Mouse (Mus musculus) midbrain, embryonic 15.5 days (tissue): ENCODE results near the gene Thy1. TPM values are rescaled to one million over a fixed set of nuclear protein-coding genes. Genes with fewer than 3 reads are reported as not detected.

ENCODE experiments used
- ATAC-seq: fragments of 200-750 bp; cut with Nextera tagmentation; replicated peaks from 2 replicates; pipeline ENCODE4 v1.8.0; 2017; ENCODE audit warnings: moderate TSS enrichment
- H3K27ac ChIP-seq: fragments of 300-500 bp; sonication (generic); 2 replicates; pipeline ENCODE4 v1.5.1; 2015; ENCODE audit warnings: mild to moderate bottlenecking, inconsistent platforms
- H3K27me3 ChIP-seq: fragments of 300-500 bp; sonication (generic); replicated peaks from 2 replicates; pipeline ENCODE4 v1.6.1; 2015; ENCODE audit warnings: inconsistent platforms
- H3K36me3 ChIP-seq: fragments of 300-500 bp; sonication (generic); replicated peaks from 2 replicates; pipeline ENCODE4 v1.6.1; 2015; ENCODE audit warnings: inconsistent platforms
- H3K4me1 ChIP-seq: fragments of 300-500 bp; sonication (generic); 2 replicates; pipeline ENCODE4 v1.6.1; 2015; ENCODE audit warnings: inconsistent platforms
- H3K4me2 ChIP-seq: fragments of 300-500 bp; sonication (generic); 2 replicates; pipeline ENCODE4 v1.6.1; 2015; ENCODE audit warnings: inconsistent platforms, mild to moderate bottlenecking, moderate library complexity
- H3K4me3 ChIP-seq: fragments of 300-500 bp; sonication (generic); 2 replicates; pipeline ENCODE4 v1.5.1; 2015; ENCODE audit warnings: mild to moderate bottlenecking, inconsistent platforms
- H3K9ac ChIP-seq: fragments of 300-500 bp; sonication (generic); 2 replicates; pipeline ENCODE4 v1.6.1; 2015; ENCODE audit warnings: mild to moderate bottlenecking, inconsistent platforms
- H3K9me3 ChIP-seq: fragments of 300-500 bp; sonication (generic); 2 replicates; pipeline ENCODE4 v1.6.1; 2016; ENCODE audit warnings: inconsistent platforms
- WGBS: fragments of 180-500 bp; shearing (Covaris S2); methylation state at CpG from one replicate; pipeline ENCODE4 v1.1.7; 2015; ENCODE audit warnings: mixed read lengths; 5-methylcytosine and 5-hydroxymethylcytosine counted together
- polyA plus RNA-seq: library from polyadenylated mRNA; unstranded; fragments of >200 nt; fragmentation: Nextera tagmentation; extraction: Ambion mirVana; gene quantifications from 2 replicates; pipeline ENCODE4 v1.2.1, GENCODE M21; 2015

Gene Thy1
- polyA plus RNA-seq, 1 experiment from 2014 or later = 1.0 TPM

DNA sequence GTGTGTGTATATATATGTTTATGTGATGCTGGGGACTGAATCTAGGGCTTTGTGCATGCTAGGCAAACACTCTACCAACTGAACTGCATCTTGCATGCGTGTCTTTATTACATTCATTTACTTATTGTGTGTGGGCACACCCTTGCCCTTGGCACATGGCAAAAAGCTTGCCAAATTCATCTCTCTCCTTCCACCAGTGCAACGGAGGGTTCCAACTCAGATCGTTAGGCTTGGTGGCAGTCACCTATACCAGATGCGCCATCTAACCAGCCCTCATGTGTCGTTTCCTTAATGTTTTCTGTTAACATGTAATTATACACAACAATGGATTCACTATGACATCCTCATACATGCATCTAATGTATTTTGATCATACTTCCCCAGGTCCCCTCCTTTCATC, 39.1 kb downstream of the Thy1 start:
- 88% methylated on average over 5 of the region's 5 CpGs for WGBS
- H3K9me3 ChIP-seq = no peaks in the 10 kb centered on the region

DNA sequence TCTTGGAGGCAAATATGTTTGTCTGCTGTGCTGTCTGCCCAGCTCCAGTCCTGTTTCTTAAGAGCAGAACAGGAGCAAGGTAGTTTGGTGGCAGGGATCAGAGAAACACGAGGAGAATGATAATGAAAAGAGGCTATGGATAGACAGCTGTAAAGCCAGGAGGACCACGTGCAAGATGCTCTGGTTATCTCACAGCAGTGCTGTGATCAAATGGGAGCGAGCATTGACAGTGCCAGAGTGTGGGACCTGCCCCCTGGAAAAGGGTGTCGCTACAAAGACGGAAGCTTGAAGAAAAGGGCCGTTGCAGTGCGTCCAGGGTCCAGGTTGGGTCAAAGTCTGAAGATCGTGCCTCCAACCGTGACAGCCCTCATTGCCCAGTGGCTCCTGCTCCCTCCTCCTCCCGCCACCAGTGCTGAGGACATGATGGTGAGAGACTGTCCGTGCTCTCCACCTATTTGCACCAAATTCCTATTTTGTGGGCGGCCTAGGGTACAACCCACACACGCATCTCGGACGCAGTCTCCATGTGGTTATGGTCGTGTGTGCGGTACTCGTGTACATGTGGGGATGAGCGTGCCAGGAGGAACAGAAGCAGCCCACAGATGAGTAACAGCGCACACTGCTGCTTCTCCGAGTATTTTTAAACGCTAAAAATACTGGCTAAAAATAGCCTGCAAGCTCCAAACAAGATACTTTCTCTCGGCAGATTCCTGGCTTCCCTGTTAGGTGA, 40.4 kb downstream of the Thy1 start:
- H3K27me3 ChIP-seq = peaks cover 44% of the 10 kb centered on the region
- peaks cover 33% of the 10 kb centered on the region for H3K4me1 ChIP-seq
- no peaks in the 10 kb centered on the region for H3K36me3 ChIP-seq
- H3K9me3 ChIP-seq = no peaks in the 10 kb centered on the region
- no peak for ATAC-seq
- peak overlapping the region; percentile 100 for H3K4me2 ChIP-seq
- 9% methylated on average over 23 of the region's 23 CpGs for whole genome bisulfite sequencing
- peak overlapping the region; percentile 53 for H3K4me3 ChIP-seq
- H3K27ac ChIP-seq = no peak overlapping the region
- H3K9ac ChIP-seq = no peak overlapping the region

More for the DNA sequence above, 39.1 kb downstream of the Thy1 start:
- Histone ChIP-seq H3K36me3 (no peaks in the 10 kb centered on the region), H3K4me3 (no peak overlapping the region), H3K27me3 (peaks cover 37% of the 10 kb centered on the region), H3K9ac (no peak overlapping the region), H3K4me1 (peaks cover 33% of the 10 kb centered on the region), H3K27ac (no peak overlapping the region), H3K4me2 (no peak overlapping the region)
- no peak for ATAC-seq

DNA sequence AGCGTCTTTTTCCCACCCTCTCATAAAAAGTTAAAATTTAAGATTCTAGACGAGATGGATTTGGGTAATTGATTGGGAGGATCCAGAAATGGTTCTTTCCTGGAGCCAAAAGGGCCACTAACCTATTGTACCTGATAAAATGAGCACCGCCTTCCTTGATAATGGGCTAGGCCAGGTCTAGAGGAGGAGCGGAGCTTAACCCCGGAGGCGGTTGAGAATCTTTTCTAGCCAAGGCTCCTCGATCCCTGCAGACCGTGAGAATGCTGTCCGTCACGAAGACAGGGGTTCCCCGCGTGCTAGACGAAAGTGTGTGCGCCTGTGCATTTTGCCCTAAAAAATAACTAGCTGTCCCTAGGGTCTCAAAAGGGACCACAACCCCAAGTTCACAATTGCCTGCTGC, 41.1 kb downstream of the Thy1 start:
- Histone ChIP-seq H3K9ac (peak overlapping the region; percentile 60), H3K4me1 (peaks cover 27% of the 10 kb centered on the region), H3K36me3 (no peaks in the 10 kb centered on the region), H3K9me3 (no peaks in the 10 kb centered on the region), H3K27ac (no peak overlapping the region), H3K4me2 (peak overlapping the region; percentile 100), H3K4me3 (peak overlapping the region; percentile 53), H3K27me3 (peaks cover 44% of the 10 kb centered on the region)
- ATAC-seq = 0 out of 2 replicates have a peak, but pooled peaks have one; percentile 18
- WGBS = 2% methylated on average over 14 of the region's 14 CpGs

GRCm38 (mm10) chr9:44084659-44085229, 41.6 kb downstream of the Thy1 start:
- WGBS = under 1% methylated on average over 61 of the region's 62 CpGs
- peak; percentile 46 for ATAC-seq
- Histone ChIP-seq H3K36me3 (no peaks in the 10 kb centered on the region), H3K4me1 (peaks cover 27% of the 10 kb centered on the region), H3K4me2 (peak overlapping the region; percentile 100), H3K4me3 (peak overlapping the region; percentile 53), H3K27ac (no peak overlapping the region), H3K27me3 (peaks cover 44% of the 10 kb centered on the region), H3K9me3 (no peaks in the 10 kb centered on the region), H3K9ac (peak overlapping the region; percentile 60)

DNA sequence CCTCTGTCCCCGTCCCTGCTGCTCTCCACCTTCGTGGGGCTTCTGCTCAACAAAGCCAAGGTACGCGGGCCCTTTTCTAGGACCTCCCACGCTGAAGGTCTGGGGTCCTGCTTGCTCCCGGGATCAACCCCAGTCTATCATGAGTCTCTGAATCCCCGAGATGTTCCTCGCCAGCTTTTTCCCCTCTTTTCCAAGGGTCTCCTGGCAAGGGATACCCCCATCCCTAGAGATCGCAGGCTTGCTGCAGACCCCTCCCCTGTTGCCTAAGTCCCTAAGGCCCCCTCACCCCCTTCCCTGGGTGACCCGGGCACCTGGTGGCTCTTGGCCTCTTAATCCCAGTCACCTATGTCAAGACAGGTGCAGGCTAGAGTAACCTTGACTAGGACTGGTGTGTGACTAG, 42.1 kb downstream of the Thy1 start:
- 3% methylated on average over 10 of the region's 10 CpGs for WGBS
- H3K4me3 ChIP-seq = peak overlapping the region; percentile 53
- no peak overlapping the region for H3K27ac ChIP-seq
- peak overlapping the region; percentile 100 for H3K4me2 ChIP-seq
- peaks cover 27% of the 10 kb centered on the region for H3K4me1 ChIP-seq
- ATAC-seq = peak; percentile 18; the same call in 1 of the 2 replicates
- no peaks in the 10 kb centered on the region for H3K9me3 ChIP-seq
- peak overlapping the region; percentile 60 for H3K9ac ChIP-seq
- no peaks in the 10 kb centered on the region for H3K36me3 ChIP-seq
- H3K27me3 ChIP-seq = peaks cover 44% of the 10 kb centered on the region

DNA sequence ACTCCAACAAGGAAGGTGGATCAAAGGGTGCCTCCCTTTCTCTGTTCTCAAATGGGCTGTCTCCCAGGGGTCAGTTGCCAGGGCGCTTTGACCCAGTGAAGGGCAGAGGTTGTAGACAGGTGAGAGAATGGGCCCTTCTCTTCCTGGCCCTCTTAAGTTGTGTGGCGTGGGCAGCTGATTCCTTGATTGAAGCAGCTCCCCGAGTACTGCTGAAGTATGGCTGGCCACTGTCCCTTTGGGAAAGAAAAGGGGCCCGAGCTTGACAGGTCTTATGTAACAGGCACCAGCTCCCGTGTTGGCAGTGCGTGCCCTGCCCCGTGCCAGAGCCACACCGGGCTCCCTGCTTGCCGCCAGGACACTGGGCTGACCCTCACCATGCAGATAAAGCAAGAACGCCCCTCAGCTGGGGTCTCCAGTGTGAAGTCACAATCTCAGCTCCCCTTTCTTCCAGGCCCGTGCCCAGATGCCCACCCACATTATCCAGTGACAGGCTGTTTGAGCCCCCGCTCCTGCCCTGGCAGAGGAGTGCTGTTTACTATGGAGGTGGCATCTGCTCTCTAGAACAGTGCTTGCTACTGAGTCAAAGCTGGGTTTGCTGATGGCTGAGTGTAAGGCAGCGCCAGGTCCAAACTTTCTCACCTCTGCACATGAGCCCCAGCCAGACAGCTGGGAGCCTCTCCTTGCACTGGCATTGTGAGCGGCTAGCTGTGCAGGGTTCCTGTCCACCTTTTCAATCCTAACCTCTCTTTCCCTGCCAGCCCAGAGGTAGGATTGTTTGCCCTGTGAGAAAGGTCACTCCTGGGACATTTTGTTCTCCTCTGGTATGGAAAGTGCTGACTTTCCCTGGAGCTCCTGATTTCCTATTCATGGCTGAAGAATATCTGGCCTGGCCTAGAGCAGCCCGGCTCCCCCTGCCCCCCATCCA, 42.8 kb downstream of the Thy1 start:
- Histone ChIP-seq H3K9me3 (no peaks in the 10 kb centered on the region), H3K27me3 (peaks cover 44% of the 10 kb centered on the region), H3K4me3 (no peak overlapping the region), H3K4me2 (peak overlapping the region; percentile 100; the same call in 1 of the 2 replicates), H3K9ac (no peak overlapping the region), H3K36me3 (no peaks in the 10 kb centered on the region), H3K4me1 (peaks cover 27% of the 10 kb centered on the region), H3K27ac (no peak overlapping the region)
- 75% methylated on average over 15 of the region's 15 CpGs for WGBS
- ATAC-seq = no peak

- peaks cover 44% of the 10 kb centered on the region for H3K27me3 ChIP-seq
- no peak overlapping the region for H3K9ac ChIP-seq
- H3K36me3 ChIP-seq = no peaks in the 10 kb centered on the region
- H3K4me3 ChIP-seq = no peak overlapping the region
- H3K27ac ChIP-seq = no peak overlapping the region
- ATAC-seq = no peak
- WGBS = 44% methylated on average over 10 of the region's 10 CpGs
- H3K4me2 ChIP-seq = no peak overlapping the region
- H3K9me3 ChIP-seq = no peaks in the 10 kb centered on the region
- H3K4me1 ChIP-seq = peaks cover 27% of the 10 kb centered on the region
Observed at GRCm38 (mm10) chr9:44086960-44087359, 43.8 kb downstream of the Thy1 start.

GRCm38 (mm10) chr9:44087761-44088455, 44.7 kb downstream of the Thy1 start:
- Histone ChIP-seq H3K4me1 (peaks cover 27% of the 10 kb centered on the region), H3K4me3 (no peak overlapping the region), H3K9me3 (no peaks in the 10 kb centered on the region), H3K27ac (no peak overlapping the region), H3K4me2 (no peak overlapping the region), H3K36me3 (no peaks in the 10 kb centered on the region), H3K9ac (no peak overlapping the region), H3K27me3 (peaks cover 39% of the 10 kb centered on the region)
- whole genome bisulfite sequencing = 12% methylated on average over 15 of the region's 15 CpGs
- no peak for ATAC-seq

GRCm38 (mm10) chr9:44088877-44089608, 45.9 kb downstream of the Thy1 start:
- 70% methylated on average over 12 of the region's 12 CpGs for WGBS
- Histone ChIP-seq H3K4me3 (no peak overlapping the region), H3K27me3 (peaks cover 29% of the 10 kb centered on the region), H3K9ac (no peak overlapping the region), H3K4me1 (peaks cover 20% of the 10 kb centered on the region), H3K36me3 (no peaks in the 10 kb centered on the region), H3K4me2 (no peak overlapping the region), H3K27ac (no peak overlapping the region), H3K9me3 (no peaks in the 10 kb centered on the region)
- ATAC-seq = no peak

DNA sequence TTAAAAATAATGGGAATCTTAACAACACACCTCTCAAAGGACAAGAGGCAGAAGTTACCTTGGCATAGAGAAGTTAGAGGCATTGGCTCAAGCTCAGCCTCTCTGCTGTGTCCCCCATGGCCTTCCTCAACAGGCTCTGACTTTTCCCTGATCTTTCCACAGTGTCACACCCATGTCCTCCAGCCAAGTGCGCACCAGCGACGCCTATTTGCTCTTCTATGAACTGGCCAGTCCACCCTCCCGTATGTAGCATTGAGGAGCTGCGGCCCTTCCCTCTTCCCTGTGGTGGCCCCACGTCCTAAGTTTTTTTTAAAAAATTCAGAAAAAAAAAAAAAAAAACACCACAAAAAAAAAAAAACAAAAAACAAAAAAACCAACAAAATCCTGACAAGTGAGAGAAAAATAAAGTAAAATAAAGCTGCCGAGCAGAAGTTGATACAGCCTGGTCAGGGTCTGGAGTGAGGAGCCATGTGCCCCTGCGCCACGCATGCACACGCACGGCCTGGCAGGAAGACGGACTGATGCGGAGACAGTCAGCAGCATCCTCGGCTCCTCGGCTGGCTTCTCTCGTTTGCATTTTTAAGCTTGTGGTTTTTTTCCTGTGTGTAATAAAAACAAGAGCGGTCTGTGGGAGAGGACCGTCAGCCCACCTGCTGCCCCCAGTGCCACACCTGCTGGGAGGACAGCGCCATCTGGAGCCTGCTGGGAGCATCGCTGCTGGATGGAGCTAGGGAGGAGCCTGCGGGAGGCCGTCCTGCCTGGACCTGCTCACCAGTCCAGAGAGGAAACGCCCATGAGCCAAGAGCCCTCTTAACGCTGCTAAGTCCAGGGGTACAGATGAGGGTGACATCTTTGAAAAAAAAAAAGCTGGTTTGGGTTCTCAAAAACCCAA, 50.7 kb downstream of the Thy1 start:
- H3K9ac ChIP-seq = no peak overlapping the region
- 29% methylated on average over 24 of the region's 24 CpGs for WGBS
- H3K27ac ChIP-seq = no peak overlapping the region
- ATAC-seq = peak; percentile 55; the same call in 1 of the 2 replicates
- peak overlapping the region; percentile 49 for H3K4me2 ChIP-seq
- H3K36me3 ChIP-seq = no peaks in the 10 kb centered on the region
- H3K4me3 ChIP-seq = peak overlapping the region; percentile 22
- H3K9me3 ChIP-seq = no peaks in the 10 kb centered on the region
- H3K27me3 ChIP-seq = no peaks in the 10 kb centered on the region
- peaks cover 10% of the 10 kb centered on the region; the same call in 1 of the 2 replicates for H3K4me1 ChIP-seq
